Mouse (Mus musculus): ENCODE data around the gene Isx. TPM values are rescaled to one million over a fixed set of nuclear protein-coding genes. Genes with fewer than 3 reads are reported as not detected.

Isx gene
- total RNA-seq (2023), result not detected

DNA sequence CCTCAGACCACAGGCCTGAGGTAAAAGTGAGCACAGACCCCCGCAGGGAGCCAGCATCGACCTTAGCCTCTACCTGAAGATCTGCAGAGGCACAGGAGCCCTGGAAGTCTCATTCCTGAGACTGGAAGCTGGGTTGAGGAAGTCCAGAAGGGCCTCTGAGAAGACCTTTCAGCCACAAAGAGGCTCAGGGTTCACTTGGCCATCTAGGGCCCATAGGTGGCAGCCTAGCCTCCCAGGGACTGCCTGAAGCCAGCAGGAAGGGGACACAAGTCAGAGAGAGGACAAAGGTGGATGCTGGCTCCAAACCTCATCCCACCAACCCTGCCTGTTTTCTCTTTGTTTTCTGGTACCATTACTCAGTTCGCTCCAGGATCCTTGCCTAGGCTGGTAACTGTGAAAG lies at the start of gene Isx:
TSS of gene Isx (plus strand) at position 234 of the 400 bp plus-strand sequence.

Other genes starting within 250 kb of the Isx start
- gene Hmgxb4, start 120.2 kb downstream of the Isx start, total RNA-seq (2023), result 45.1 TPM
- gene Tom1, start 160.5 kb downstream of the Isx start, total RNA-seq (2023), result 18.5 TPM
- gene Hmox1, start 220.4 kb downstream of the Isx start, total RNA-seq (2023), result 11.5 TPM
- 46.1 TPM for gene Mcm5, start 236.4 kb downstream of the Isx start, total RNA-seq (2023)

All from CD8-positive naive resting alpha-beta T cell, adult 57 days (primary cell).